Mouse (Mus musculus) forebrain, embryonic 15.5 days (tissue): ENCODE results near the gene Dkk3. TPM values are rescaled to one million over a fixed set of nuclear protein-coding genes. Genes with fewer than 3 reads are reported as not detected.
A peak's percentile ranks its signal among the peaks of the same experiment; 100 is the strongest.

ENCODE experiments used
- ATAC-seq: fragments of 200-750 bp; cut with Nextera tagmentation; replicated peaks from 2 replicates; pipeline ENCODE4 v1.8.0; 2017; ENCODE audit warnings: mild to moderate bottlenecking, moderate TSS enrichment, moderate library complexity
- H3K27ac ChIP-seq: fragments of 300-500 bp; sonication (generic); replicated peaks from 2 replicates; pipeline ENCODE4 v1.5.1; 2015; ENCODE audit warnings: mild to moderate bottlenecking, inconsistent platforms
- H3K27me3 ChIP-seq: fragments of 300-500 bp; sonication (generic); 2 replicates; pipeline ENCODE4 v1.6.1; 2015; ENCODE audit warnings: inconsistent platforms
- H3K36me3 ChIP-seq: fragments of 300-500 bp; sonication (generic); 2 replicates; pipeline ENCODE4 v1.6.1; 2015; ENCODE audit warnings: mild to moderate bottlenecking, inconsistent platforms
- H3K4me1 ChIP-seq: fragments of 300-500 bp; sonication (generic); 2 replicates; pipeline ENCODE4 v1.6.1; 2015; ENCODE audit warnings: inconsistent platforms
- H3K4me2 ChIP-seq: fragments of 300-500 bp; sonication (generic); replicated peaks from 2 replicates; pipeline ENCODE4 v1.6.1; 2015; ENCODE audit warnings: mild to moderate bottlenecking, inconsistent platforms
- H3K4me3 ChIP-seq: fragments of 300-500 bp; sonication (generic); 2 replicates; pipeline ENCODE4 v1.5.1; 2015; ENCODE audit warnings: mild to moderate bottlenecking, inconsistent platforms
- H3K9ac ChIP-seq: fragments of 300-500 bp; sonication (generic); replicated peaks from 2 replicates; pipeline ENCODE4 v1.6.1; 2015; ENCODE audit warnings: mild to moderate bottlenecking, inconsistent platforms
- H3K9me3 ChIP-seq: fragments of 300-500 bp; sonication (generic); 2 replicates; pipeline ENCODE4 v1.6.1; 2016; ENCODE audit warnings: inconsistent platforms
- WGBS: fragments of 180-500 bp; shearing (Covaris S2); methylation state at CpG from one replicate; pipeline ENCODE4 v1.1.7; 2015; ENCODE audit warnings: mixed read lengths; 5-methylcytosine and 5-hydroxymethylcytosine counted together
- polyA plus RNA-seq: library from polyadenylated mRNA; unstranded; fragments of >200 nt; fragmentation: Nextera tagmentation; extraction: Ambion mirVana; gene quantifications from 2 replicates; pipeline ENCODE4 v1.2.1, GENCODE M21; 2015

The Dkk3 gene
- 22.3 and 25.9 TPM in 2 replicates for polyA plus RNA-seq

DNA sequence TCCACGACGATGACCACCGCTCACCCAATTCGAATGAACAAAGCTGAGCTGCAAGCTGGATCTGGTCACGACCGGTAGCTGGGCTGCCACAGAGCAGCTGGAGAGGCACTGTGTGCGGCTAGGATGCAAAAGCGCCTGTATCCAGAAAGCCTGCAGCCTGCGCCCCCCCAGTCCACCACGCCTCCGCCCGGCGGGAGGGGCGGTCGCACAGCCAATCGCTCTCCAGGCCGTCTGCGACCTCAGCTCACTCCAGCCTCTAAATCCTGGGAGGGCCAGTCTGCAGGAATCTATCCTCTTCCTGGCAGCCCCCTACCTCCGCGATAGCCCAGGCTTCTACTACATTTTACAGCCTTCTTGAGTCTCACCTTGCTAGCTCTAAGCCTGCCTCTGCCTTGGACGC lies at the start of gene Dkk3:
TSS of gene Dkk3 (minus strand) at position 116 of the 400 bp plus-strand sequence.
- Histone ChIP-seq H3K9ac (peak within 1 kb of the TSS; percentile 43), H3K27me3 (peaks cover 8% of the 10 kb centered on the region; the same call in 1 of the 2 replicates), H3K4me3 (peak within 1 kb of the TSS; percentile 44), H3K36me3 (no peaks in the 10 kb centered on the region), H3K9me3 (no peaks in the 10 kb centered on the region), H3K27ac (no peak within 1 kb of the TSS), H3K4me2 (peak within 1 kb of the TSS; percentile 54), H3K4me1 (peaks cover 16% of the 10 kb centered on the region)
- ATAC-seq = peak; percentile 51; the same call in 1 of the 2 replicates
- WGBS = 3% methylated on average over 20 of the region's 21 CpGs

DNA sequence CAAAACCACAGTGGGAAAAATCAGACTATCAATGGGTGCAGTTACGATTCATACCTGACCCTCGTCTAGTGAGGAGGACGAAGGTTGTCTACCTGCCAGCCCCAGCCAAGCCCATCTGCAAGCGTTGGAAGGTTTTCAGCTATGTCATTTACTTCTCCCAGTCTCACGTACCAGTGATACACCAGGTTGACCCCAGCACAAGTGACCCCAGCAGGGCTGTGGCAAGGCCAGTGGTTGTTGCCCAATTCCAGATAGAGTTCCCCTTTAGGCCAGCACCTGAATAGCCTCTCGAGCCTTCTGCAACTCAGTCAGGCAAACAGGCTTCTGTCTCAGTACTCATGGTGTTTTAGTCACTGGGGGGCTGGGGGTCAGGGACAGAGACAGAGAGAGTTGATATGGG lies 48.9 kb upstream of the Dkk3 start:
- H3K9ac ChIP-seq = no peak overlapping the region
- no peaks in the 10 kb centered on the region for H3K9me3 ChIP-seq
- ATAC-seq = no peak
- H3K4me3 ChIP-seq = no peak overlapping the region
- 90% methylated on average over 6 of the region's 6 CpGs for WGBS
- no peaks in the 10 kb centered on the region for H3K27me3 ChIP-seq
- H3K4me2 ChIP-seq = no peak overlapping the region
- H3K36me3 ChIP-seq = no peaks in the 10 kb centered on the region
- H3K4me1 ChIP-seq = peaks cover 4% of the 10 kb centered on the region; the same call in 1 of the 2 replicates
- no peak overlapping the region for H3K27ac ChIP-seq

DNA sequence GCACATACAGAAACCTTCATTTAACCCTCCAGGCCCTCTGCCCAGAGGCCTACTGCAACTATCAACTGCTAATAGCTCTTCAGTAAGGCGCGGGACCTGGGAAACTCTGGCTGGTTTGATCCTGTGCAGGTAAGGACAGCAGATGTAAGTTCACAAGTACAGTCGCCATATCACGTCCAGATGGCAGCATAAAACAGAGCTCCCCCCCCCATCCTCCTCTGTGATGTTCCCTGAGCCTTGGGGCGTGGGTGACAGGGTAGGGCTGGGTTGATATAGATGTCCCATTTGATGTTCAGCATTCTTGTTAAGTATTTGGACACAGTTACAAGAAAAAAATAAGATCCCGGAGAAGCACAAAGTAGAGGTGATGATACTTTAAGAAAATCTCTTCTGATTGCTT lies 46.7 kb upstream of the Dkk3 start:
- 88% methylated on average over 6 of the region's 6 CpGs for WGBS
- H3K9me3 ChIP-seq = no peaks in the 10 kb centered on the region
- H3K9ac ChIP-seq = no peak overlapping the region
- no peaks in the 10 kb centered on the region for H3K36me3 ChIP-seq
- no peak overlapping the region for H3K27ac ChIP-seq
- H3K4me3 ChIP-seq = no peak overlapping the region
- no peak overlapping the region for H3K4me2 ChIP-seq
- no peak for ATAC-seq
- peaks cover 4% of the 10 kb centered on the region; the same call in 1 of the 2 replicates for H3K4me1 ChIP-seq
- no peaks in the 10 kb centered on the region for H3K27me3 ChIP-seq

DNA sequence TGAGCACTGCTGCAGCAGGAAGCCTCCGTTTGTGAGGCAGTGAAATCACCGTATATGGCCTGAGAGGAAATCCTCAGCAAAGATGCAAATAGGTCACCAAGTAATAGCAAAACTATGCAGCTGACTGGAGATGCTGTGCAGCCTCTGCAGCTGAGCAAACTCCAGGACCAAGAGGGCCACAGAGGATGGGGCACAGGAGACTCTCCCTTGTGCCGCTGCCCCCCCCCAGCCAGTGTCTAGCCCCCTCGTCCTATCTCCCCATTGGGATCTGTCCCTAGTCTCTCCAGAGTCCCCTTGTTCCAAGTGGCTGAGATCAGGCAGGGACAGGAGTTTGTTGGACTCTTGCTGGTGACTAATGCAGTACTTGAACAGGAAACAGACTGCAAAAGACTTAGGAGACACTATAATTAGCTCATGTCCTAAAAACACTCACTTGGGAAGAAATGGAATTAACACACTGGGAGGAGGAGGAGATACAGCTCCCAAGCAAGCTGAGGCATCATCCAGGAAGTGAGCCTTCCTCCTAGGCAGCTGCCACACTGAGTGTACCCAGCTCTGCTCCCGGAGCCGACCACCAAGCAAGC lies 45.6 kb upstream of the Dkk3 start:
- no peaks in the 10 kb centered on the region for H3K9me3 ChIP-seq
- ATAC-seq = no peak
- H3K27me3 ChIP-seq = no peaks in the 10 kb centered on the region
- H3K4me1 ChIP-seq = peaks cover 4% of the 10 kb centered on the region; the same call in 1 of the 2 replicates
- no peak overlapping the region for H3K9ac ChIP-seq
- WGBS = 73% methylated on average over 6 of the region's 6 CpGs
- no peaks in the 10 kb centered on the region for H3K36me3 ChIP-seq
- H3K4me3 ChIP-seq = no peak overlapping the region
- no peak overlapping the region for H3K27ac ChIP-seq
- no peak overlapping the region for H3K4me2 ChIP-seq

- Histone ChIP-seq H3K4me3 (no peak overlapping the region), H3K27me3 (no peaks in the 10 kb centered on the region), H3K36me3 (no peaks in the 10 kb centered on the region), H3K4me1 (peaks cover 4% of the 10 kb centered on the region; the same call in 1 of the 2 replicates), H3K27ac (no peak overlapping the region), H3K4me2 (no peak overlapping the region), H3K9ac (no peak overlapping the region), H3K9me3 (no peaks in the 10 kb centered on the region)
- no peak for ATAC-seq
- WGBS = 67% methylated on average over 5 of the region's 5 CpGs
Observed at GRCm38 (mm10) chr7:112203937-112204336, 45.1 kb upstream of the Dkk3 start.

DNA sequence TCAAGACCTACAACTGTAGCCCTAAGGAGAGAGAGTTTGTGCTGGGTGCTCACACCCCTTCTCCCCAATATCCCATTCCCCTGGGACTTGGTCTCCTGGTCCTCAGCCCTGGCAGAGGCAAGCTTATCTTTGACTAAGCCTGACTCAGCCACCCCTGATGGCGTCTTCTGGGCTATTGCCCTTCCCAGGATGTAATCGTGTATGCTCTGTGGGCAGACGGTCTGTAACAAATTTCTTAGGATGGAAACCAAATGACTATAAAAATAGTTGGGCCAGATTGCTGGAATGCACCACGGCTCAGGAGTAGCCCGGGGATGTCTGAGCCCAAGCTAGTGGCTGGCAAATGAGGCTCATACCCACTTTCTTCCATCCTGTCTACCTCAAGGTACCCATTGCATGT lies 44.0 kb upstream of the Dkk3 start:
- Histone ChIP-seq H3K4me1 (peaks cover 4% of the 10 kb centered on the region; the same call in 1 of the 2 replicates), H3K36me3 (no peaks in the 10 kb centered on the region), H3K27me3 (no peaks in the 10 kb centered on the region), H3K4me3 (no peak overlapping the region), H3K4me2 (no peak overlapping the region), H3K9me3 (no peaks in the 10 kb centered on the region), H3K9ac (no peak overlapping the region), H3K27ac (no peak overlapping the region)
- WGBS = 90% methylated on average over 5 of the region's 5 CpGs
- ATAC-seq = no peak

- peaks cover 4% of the 10 kb centered on the region; the same call in 1 of the 2 replicates for H3K4me1 ChIP-seq
- H3K4me3 ChIP-seq = no peak overlapping the region
- H3K4me2 ChIP-seq = no peak overlapping the region
- no peaks in the 10 kb centered on the region for H3K36me3 ChIP-seq
- H3K27ac ChIP-seq = no peak overlapping the region
- H3K9ac ChIP-seq = no peak overlapping the region
- no peak for ATAC-seq
- no peaks in the 10 kb centered on the region for H3K27me3 ChIP-seq
- H3K9me3 ChIP-seq = no peaks in the 10 kb centered on the region
- WGBS = 78% methylated on average over 4 of the region's 4 CpGs
Observed at GRCm38 (mm10) chr7:112202194-112202593, 43.3 kb upstream of the Dkk3 start.

- Histone ChIP-seq H3K4me2 (no peak overlapping the region), H3K4me3 (no peak overlapping the region), H3K36me3 (no peaks in the 10 kb centered on the region), H3K9ac (no peak overlapping the region), H3K27ac (no peak overlapping the region), H3K27me3 (no peaks in the 10 kb centered on the region), H3K4me1 (peaks cover 4% of the 10 kb centered on the region; the same call in 1 of the 2 replicates), H3K9me3 (no peaks in the 10 kb centered on the region)
- no peak for ATAC-seq
- WGBS = 59% methylated on average over 4 of the region's 4 CpGs
Observed at GRCm38 (mm10) chr7:112200761-112201160, 41.9 kb upstream of the Dkk3 start.

- Histone ChIP-seq H3K27ac (no peak overlapping the region), H3K4me3 (no peak overlapping the region), H3K9me3 (no peaks in the 10 kb centered on the region), H3K9ac (no peak overlapping the region), H3K4me1 (peaks cover 4% of the 10 kb centered on the region; the same call in 1 of the 2 replicates), H3K4me2 (no peak overlapping the region), H3K27me3 (no peaks in the 10 kb centered on the region), H3K36me3 (no peaks in the 10 kb centered on the region)
- ATAC-seq = no peak
- 43% methylated on average over 3 of the region's 3 CpGs for WGBS
Observed at GRCm38 (mm10) chr7:112199343-112199742, 40.5 kb upstream of the Dkk3 start.

DNA sequence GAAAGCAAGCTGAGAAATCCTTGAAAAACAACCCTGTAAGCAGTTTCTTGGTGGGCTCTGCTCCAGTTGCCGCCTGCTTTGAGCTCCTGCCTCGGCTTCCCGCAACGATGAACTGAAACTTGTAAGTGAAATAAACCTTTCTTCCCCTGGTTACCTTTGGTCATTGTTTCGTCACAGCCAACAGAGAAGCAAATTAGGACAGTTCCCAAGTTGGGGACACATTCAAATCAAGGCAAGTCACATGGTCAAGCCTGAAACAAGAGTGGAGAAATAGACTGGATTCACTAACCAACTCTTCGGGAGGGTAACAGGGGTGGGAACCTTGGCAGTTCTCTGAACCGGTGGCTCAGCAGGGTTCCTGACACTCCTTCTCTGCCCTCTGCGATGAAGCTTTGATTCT lies 38.6 kb upstream of the Dkk3 start:
- H3K27ac ChIP-seq = no peak overlapping the region
- H3K9me3 ChIP-seq = no peaks in the 10 kb centered on the region
- H3K4me1 ChIP-seq = no peaks in the 10 kb centered on the region
- no peak overlapping the region for H3K4me3 ChIP-seq
- no peak for ATAC-seq
- no peak overlapping the region for H3K9ac ChIP-seq
- H3K36me3 ChIP-seq = no peaks in the 10 kb centered on the region
- H3K27me3 ChIP-seq = no peaks in the 10 kb centered on the region
- no peak overlapping the region for H3K4me2 ChIP-seq
- WGBS = 75% methylated on average over 8 of the region's 8 CpGs

- ATAC-seq = no peak
- Histone ChIP-seq H3K9me3 (no peaks in the 10 kb centered on the region), H3K4me1 (no peaks in the 10 kb centered on the region), H3K27me3 (no peaks in the 10 kb centered on the region), H3K4me2 (no peak overlapping the region), H3K36me3 (no peaks in the 10 kb centered on the region), H3K27ac (no peak overlapping the region), H3K9ac (no peak overlapping the region), H3K4me3 (no peak overlapping the region)
- WGBS = 84% methylated on average over 5 of the region's 5 CpGs
Observed at GRCm38 (mm10) chr7:112194286-112194685, 35.4 kb upstream of the Dkk3 start.

GRCm38 (mm10) chr7:112192778-112193177 lies 33.9 kb upstream of the Dkk3 start:
- H3K4me2 ChIP-seq = no peak overlapping the region
- no peak overlapping the region for H3K4me3 ChIP-seq
- H3K9ac ChIP-seq = no peak overlapping the region
- H3K9me3 ChIP-seq = no peaks in the 10 kb centered on the region
- 92% methylated on average over 5 of the region's 5 CpGs for WGBS
- H3K36me3 ChIP-seq = no peaks in the 10 kb centered on the region
- no peaks in the 10 kb centered on the region for H3K27me3 ChIP-seq
- H3K4me1 ChIP-seq = no peaks in the 10 kb centered on the region
- no peak for ATAC-seq
- H3K27ac ChIP-seq = no peak overlapping the region

- no peaks in the 10 kb centered on the region for H3K36me3 ChIP-seq
- H3K27ac ChIP-seq = no peak overlapping the region
- H3K4me1 ChIP-seq = no peaks in the 10 kb centered on the region
- no peak overlapping the region for H3K4me2 ChIP-seq
- no peaks in the 10 kb centered on the region for H3K9me3 ChIP-seq
- no peaks in the 10 kb centered on the region for H3K27me3 ChIP-seq
- ATAC-seq = no peak
- WGBS = 84% methylated on average over 4 of the region's 4 CpGs
- H3K4me3 ChIP-seq = no peak overlapping the region
- no peak overlapping the region for H3K9ac ChIP-seq
Observed at GRCm38 (mm10) chr7:112192237-112192636, 33.4 kb upstream of the Dkk3 start.
